20 mouse cellular contexts compared by ENCODE assay signal in the genomic region with DNA sequence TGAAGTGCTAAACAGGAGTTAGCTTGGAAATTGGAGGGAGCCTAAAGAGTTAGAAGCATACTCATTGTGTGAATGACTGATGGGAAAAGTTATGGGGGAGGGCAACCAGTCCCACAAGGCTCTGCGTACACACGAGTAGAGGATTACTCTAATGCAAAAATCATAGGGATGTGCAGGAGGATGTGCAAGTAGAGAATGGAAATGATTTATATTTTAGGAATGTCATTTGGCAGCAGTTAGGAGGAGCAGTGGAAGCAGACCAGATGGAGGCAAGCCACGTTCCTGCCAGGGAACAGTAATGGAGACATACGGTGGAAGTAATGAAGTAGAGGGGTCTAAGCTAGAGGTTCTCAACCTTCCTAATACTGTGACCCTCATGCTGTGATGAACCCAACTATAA.
DNase-seq lines count a peak whose midpoint lies in the region; ATAC-seq and TF ChIP-seq lines count a peak whose summit lies in the region.
"Had no signal": no experiment of that assay in that cellular context is flagged by ENCODE, and none has a peak within 500 bp of the region (broad histone marks: within the 10 kb centered on the region; RNA-seq: fewer than 3 reads in every experiment).

No protein-coding gene starts in this region.

- no peak overlapping the region for H3K27ac ChIP-seq in forebrain, postnatal 0 days (ENCODE audit: low read depth, low read length)
- H3K27ac ChIP-seq in forebrain, embryonic 15.5 days (replicated peaks): no peak overlapping the region
- H3K27ac ChIP-seq: embryonic facial prominence, embryonic 12.5 days; heart, adult 2 months; hindbrain, embryonic 10.5 days had no signal

- H3K9me3 ChIP-seq in forebrain, postnatal 0 days (ENCODE audit: low read length): no peaks in the 10 kb centered on the region
- no peaks in the 10 kb centered on the region for H3K9me3 ChIP-seq in forebrain, embryonic 15.5 days
- H3K9me3 ChIP-seq: embryonic facial prominence, embryonic 12.5 days; hindbrain, embryonic 10.5 days had no signal

- WGBS in forebrain, postnatal 0 days: 55% methylated on average over 4 of the region's 4 CpGs
- WGBS in forebrain, embryonic 15.5 days: 77% methylated on average over 4 of the region's 4 CpGs

- peaks cover 3% of the 10 kb centered on the region; the same call in 1 of the 2 replicates for H3K4me1 ChIP-seq in forebrain, postnatal 0 days (ENCODE audit: insufficient read depth)
- 0 out of 2 replicates have a peak, but pooled peaks cover 3% of the 10 kb centered on the region for H3K4me1 ChIP-seq in forebrain, embryonic 15.5 days
- H3K4me1 ChIP-seq: embryonic facial prominence, embryonic 12.5 days had no signal

- TF ChIP-seq CTCF in forebrain, postnatal 0 days (IDR thresholded peaks at IDR 0.05; ENCODE audit: low read depth): no peak

- H3K4me3 ChIP-seq in forebrain, postnatal 0 days (ENCODE audit: low read depth, low read length): no peak overlapping the region
- H3K4me3 ChIP-seq in forebrain, embryonic 15.5 days: no peak overlapping the region
- H3K4me3 ChIP-seq: embryonic facial prominence, embryonic 12.5 days; heart, adult 2 months; hindbrain, embryonic 10.5 days had no signal

- H3K4me2 ChIP-seq in forebrain, postnatal 0 days (ENCODE audit: low read depth): no peak overlapping the region
- H3K4me2 ChIP-seq in forebrain, embryonic 15.5 days (replicated peaks): no peak overlapping the region
- H3K4me2 ChIP-seq: embryonic facial prominence, embryonic 12.5 days; liver, embryonic 11.5 days had no signal

- H3K9ac ChIP-seq in forebrain, postnatal 0 days: no peak overlapping the region
- H3K9ac ChIP-seq in forebrain, embryonic 15.5 days (replicated peaks): no peak overlapping the region
- H3K9ac ChIP-seq: embryonic facial prominence, embryonic 12.5 days had no signal

- peak; percentile 33 for DNase-seq in forebrain, postnatal 0 days
- peak; percentile 3 for DNase-seq in layer of hippocampus, postnatal 36 days
- DNase-seq in layer of hippocampus, adult 11-12 months (ENCODE audit: low spot score): no peak
- DNase-seq in 3T3-L1 (ENCODE audit: low read depth, low spot score): peak; percentile 77
- peak; percentile 51 for DNase-seq in NIH3T3 (ENCODE audit: low read depth)
- DNase-seq in urinary bladder, adult 18-20 months (ENCODE audit: low spot score in 2 of 2): no peak
- no peak for DNase-seq in adipocyte (ENCODE audit: low spot score)
- DNase-seq: adrenal gland, postnatal 10 days; cerebellum, adult 11-12 months; gastrocnemius, postnatal 14 days; heart, adult 2 months; kidney, adult 18-20 months; lung, adult 18-20 months; lung, postnatal 36 days; thymus, postnatal 4 days had no signal

- no peaks in the 10 kb centered on the region for H3K36me3 ChIP-seq in forebrain, postnatal 0 days (ENCODE audit: insufficient read depth)
- H3K36me3 ChIP-seq in forebrain, embryonic 15.5 days: no peaks in the 10 kb centered on the region
- H3K36me3 ChIP-seq: embryonic facial prominence, embryonic 12.5 days; hindbrain, embryonic 10.5 days had no signal

- H3K27me3 ChIP-seq in forebrain, postnatal 0 days (ENCODE audit: insufficient read depth, low read length): no peaks in the 10 kb centered on the region
- no peaks in the 10 kb centered on the region for H3K27me3 ChIP-seq in forebrain, embryonic 15.5 days
- H3K27me3 ChIP-seq: embryonic facial prominence, embryonic 12.5 days had no signal

- ATAC-seq in forebrain, postnatal 0 days: peak; percentile 20; the same call in 1 of the 2 replicates
- no peak for ATAC-seq in forebrain, embryonic 15.5 days (replicated peaks)
- ATAC-seq: Patski had no signal

Comparison
In these comparisons a context has a peak if more than half of its experiments do, and no peak if none do; other contexts are left out.
1. DNase-seq: peak in forebrain, postnatal 0 days (single experiment), layer of hippocampus, postnatal 36 days (2 of 2), 3T3-L1 (single experiment) and NIH3T3 (single experiment); none in layer of hippocampus, adult 11-12 months (single experiment), urinary bladder, adult 18-20 months (0 of 2) and adipocyte (single experiment).